Mouse (Mus musculus): ENCODE results near the gene Ifrd1. TPM values are rescaled to one million over a fixed set of nuclear protein-coding genes. Genes with fewer than 3 reads are reported as not detected.

Ifrd1 gene
- polyA plus RNA-seq (2014; fragmentation: Nextera tagmentation; extraction: Ambion mirVana) = 93.6 and 103 TPM in 2 replicates

GRCm38 (mm10) chr12:40248454-40249180, at the start of gene Ifrd1:
Gene Ifrd1 (minus strand): TSS chr12:40248504.
- Histone ChIP-seq H3K4me1 (ENCODE audit: control insufficient read depth, insufficient read depth, low read length) (peaks cover 9% of the 10 kb centered on the region; the same call in 1 of the 2 replicates), H3K9ac (ENCODE audit: low read depth, low read length) (no peak within 1 kb of the TSS), H3K36me3 (ENCODE audit: control insufficient read depth, insufficient read depth, low read length) (no peaks in the 10 kb centered on the region), H3K27ac (ENCODE audit: low read depth, low read length) (no peak within 1 kb of the TSS), H3K4me3 (ENCODE audit: low read depth, low read length) (no peak within 1 kb of the TSS), H3K27me3 (ENCODE audit: control insufficient read depth, insufficient read depth, low read length) (no peaks in the 10 kb centered on the region), H3K9me3 (replicated peaks; ENCODE audit: control insufficient read depth, low read length) (no peaks in the 10 kb centered on the region), H3K4me2 (peak within 1 kb of the TSS; percentile 3; the same call in 1 of the 2 replicates)
- ATAC-seq (replicated peaks; ENCODE audit: insufficient number of reproducible peaks, low FRiP score, low TSS enrichment) = 0 out of 2 replicates have a peak, but pooled peaks have one; percentile 12
- 64% methylated on average over 5 of the region's 5 CpGs for WGBS (ENCODE audit: insufficient replicate concordance)

DNA sequence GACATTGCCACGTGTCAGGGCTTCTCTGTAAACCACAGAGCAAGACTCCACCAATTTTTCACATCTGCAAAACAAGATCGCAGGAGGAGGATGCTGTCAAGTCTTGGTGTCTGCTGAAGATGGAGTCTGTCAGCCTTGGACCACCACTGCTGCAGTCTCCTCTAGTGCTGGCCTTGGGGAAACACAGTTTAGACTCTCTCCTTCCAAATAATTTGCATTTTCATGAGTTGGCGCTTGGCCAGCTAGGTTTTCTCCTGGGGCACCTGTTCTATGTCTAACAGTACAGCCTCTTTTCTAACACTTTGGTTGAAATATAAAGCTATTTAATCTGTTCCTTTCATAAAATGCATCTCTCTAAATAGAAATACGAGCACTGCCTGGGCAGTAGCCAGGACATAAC, 38.2 kb upstream of the Ifrd1 start:
- H3K27me3 ChIP-seq (ENCODE audit: control insufficient read depth, insufficient read depth, low read length) = no peaks in the 10 kb centered on the region
- no peak overlapping the region for H3K4me3 ChIP-seq (ENCODE audit: low read depth, low read length)
- 71% methylated on average over 4 of the region's 4 CpGs for WGBS (ENCODE audit: insufficient replicate concordance)
- H3K27ac ChIP-seq (ENCODE audit: low read depth, low read length) = no peak overlapping the region
- no peaks in the 10 kb centered on the region for H3K36me3 ChIP-seq (ENCODE audit: control insufficient read depth, insufficient read depth, low read length)
- H3K4me1 ChIP-seq (ENCODE audit: control insufficient read depth, insufficient read depth, low read length) = no peaks in the 10 kb centered on the region
- no peak overlapping the region for H3K9ac ChIP-seq (ENCODE audit: low read depth, low read length)
- H3K9me3 ChIP-seq (replicated peaks; ENCODE audit: control insufficient read depth, low read length) = no peaks in the 10 kb centered on the region; the same call in 1 of the 2 replicates
- H3K4me2 ChIP-seq = no peak overlapping the region
- no peak for ATAC-seq (replicated peaks; ENCODE audit: insufficient number of reproducible peaks, low FRiP score, low TSS enrichment)

- H3K4me3 ChIP-seq (ENCODE audit: low read depth, low read length) = no peak overlapping the region
- no peak overlapping the region for H3K27ac ChIP-seq (ENCODE audit: low read depth, low read length)
- ATAC-seq (replicated peaks; ENCODE audit: insufficient number of reproducible peaks, low FRiP score, low TSS enrichment) = no peak
- no peaks in the 10 kb centered on the region for H3K27me3 ChIP-seq (ENCODE audit: control insufficient read depth, insufficient read depth, low read length)
- H3K36me3 ChIP-seq (ENCODE audit: control insufficient read depth, insufficient read depth, low read length) = no peaks in the 10 kb centered on the region
- no peak overlapping the region for H3K4me2 ChIP-seq
- H3K9me3 ChIP-seq (replicated peaks; ENCODE audit: control insufficient read depth, low read length) = no peaks in the 10 kb centered on the region
- H3K4me1 ChIP-seq (ENCODE audit: control insufficient read depth, insufficient read depth, low read length) = no peaks in the 10 kb centered on the region
- no peak overlapping the region for H3K9ac ChIP-seq (ENCODE audit: low read depth, low read length)
- WGBS (ENCODE audit: insufficient replicate concordance) = 79% methylated on average over 4 of the region's 4 CpGs
These were observed 32.5 kb upstream of the Ifrd1 start for GRCm38 (mm10) chr12:40280596-40281325.

GRCm38 (mm10) chr12:40277581-40277980, 29.3 kb upstream of the Ifrd1 start:
- no peak for ATAC-seq (replicated peaks; ENCODE audit: insufficient number of reproducible peaks, low FRiP score, low TSS enrichment)
- Histone ChIP-seq H3K9me3 (replicated peaks; ENCODE audit: control insufficient read depth, low read length) (no peaks in the 10 kb centered on the region), H3K36me3 (ENCODE audit: control insufficient read depth, insufficient read depth, low read length) (no peaks in the 10 kb centered on the region), H3K27me3 (ENCODE audit: control insufficient read depth, insufficient read depth, low read length) (no peaks in the 10 kb centered on the region), H3K4me1 (ENCODE audit: control insufficient read depth, insufficient read depth, low read length) (no peaks in the 10 kb centered on the region), H3K4me2 (no peak overlapping the region), H3K9ac (ENCODE audit: low read depth, low read length) (no peak overlapping the region), H3K4me3 (ENCODE audit: low read depth, low read length) (no peak overlapping the region), H3K27ac (ENCODE audit: low read depth, low read length) (no peak overlapping the region)
- 80% methylated on average over 3 of the region's 3 CpGs for WGBS (ENCODE audit: insufficient replicate concordance)

- H3K27ac ChIP-seq (ENCODE audit: low read depth, low read length) = no peak overlapping the region
- H3K9ac ChIP-seq (ENCODE audit: low read depth, low read length) = no peak overlapping the region
- no peaks in the 10 kb centered on the region for H3K4me1 ChIP-seq (ENCODE audit: control insufficient read depth, insufficient read depth, low read length)
- no peaks in the 10 kb centered on the region for H3K36me3 ChIP-seq (ENCODE audit: control insufficient read depth, insufficient read depth, low read length)
- no peak overlapping the region for H3K4me3 ChIP-seq (ENCODE audit: low read depth, low read length)
- H3K9me3 ChIP-seq (replicated peaks; ENCODE audit: control insufficient read depth, low read length) = no peaks in the 10 kb centered on the region
- no peak for ATAC-seq (replicated peaks; ENCODE audit: insufficient number of reproducible peaks, low FRiP score, low TSS enrichment)
- no peaks in the 10 kb centered on the region for H3K27me3 ChIP-seq (ENCODE audit: control insufficient read depth, insufficient read depth, low read length)
- H3K4me2 ChIP-seq = no peak overlapping the region
These were observed 26.6 kb upstream of the Ifrd1 start for GRCm38 (mm10) chr12:40274931-40275330.

- no peaks in the 10 kb centered on the region for H3K4me1 ChIP-seq (ENCODE audit: control insufficient read depth, insufficient read depth, low read length)
- no peaks in the 10 kb centered on the region for H3K9me3 ChIP-seq (replicated peaks; ENCODE audit: control insufficient read depth, low read length)
- no peaks in the 10 kb centered on the region for H3K27me3 ChIP-seq (ENCODE audit: control insufficient read depth, insufficient read depth, low read length)
- no peak overlapping the region for H3K9ac ChIP-seq (ENCODE audit: low read depth, low read length)
- no peak overlapping the region for H3K4me2 ChIP-seq
- no peak for ATAC-seq (replicated peaks; ENCODE audit: insufficient number of reproducible peaks, low FRiP score, low TSS enrichment)
- WGBS (ENCODE audit: insufficient replicate concordance) = 58% methylated on average over 4 of the region's 4 CpGs
- H3K27ac ChIP-seq (ENCODE audit: low read depth, low read length) = no peak overlapping the region
- no peak overlapping the region for H3K4me3 ChIP-seq (ENCODE audit: low read depth, low read length)
- H3K36me3 ChIP-seq (ENCODE audit: control insufficient read depth, insufficient read depth, low read length) = no peaks in the 10 kb centered on the region
These were observed 25.0 kb upstream of the Ifrd1 start for GRCm38 (mm10) chr12:40273339-40273738.

- no peak overlapping the region for H3K27ac ChIP-seq (ENCODE audit: low read depth, low read length)
- no peak for ATAC-seq (replicated peaks; ENCODE audit: insufficient number of reproducible peaks, low FRiP score, low TSS enrichment)
- H3K4me3 ChIP-seq (ENCODE audit: low read depth, low read length) = no peak overlapping the region
- H3K4me1 ChIP-seq (ENCODE audit: control insufficient read depth, insufficient read depth, low read length) = no peaks in the 10 kb centered on the region
- H3K36me3 ChIP-seq (ENCODE audit: control insufficient read depth, insufficient read depth, low read length) = no peaks in the 10 kb centered on the region
- 82% methylated on average over 4 of the region's 4 CpGs for WGBS (ENCODE audit: insufficient replicate concordance)
- H3K9me3 ChIP-seq (replicated peaks; ENCODE audit: control insufficient read depth, low read length) = no peaks in the 10 kb centered on the region
- H3K27me3 ChIP-seq (ENCODE audit: control insufficient read depth, insufficient read depth, low read length) = no peaks in the 10 kb centered on the region
- H3K9ac ChIP-seq (ENCODE audit: low read depth, low read length) = no peak overlapping the region
- no peak overlapping the region for H3K4me2 ChIP-seq
These were observed 24.4 kb upstream of the Ifrd1 start for GRCm38 (mm10) chr12:40272710-40273109.

DNA sequence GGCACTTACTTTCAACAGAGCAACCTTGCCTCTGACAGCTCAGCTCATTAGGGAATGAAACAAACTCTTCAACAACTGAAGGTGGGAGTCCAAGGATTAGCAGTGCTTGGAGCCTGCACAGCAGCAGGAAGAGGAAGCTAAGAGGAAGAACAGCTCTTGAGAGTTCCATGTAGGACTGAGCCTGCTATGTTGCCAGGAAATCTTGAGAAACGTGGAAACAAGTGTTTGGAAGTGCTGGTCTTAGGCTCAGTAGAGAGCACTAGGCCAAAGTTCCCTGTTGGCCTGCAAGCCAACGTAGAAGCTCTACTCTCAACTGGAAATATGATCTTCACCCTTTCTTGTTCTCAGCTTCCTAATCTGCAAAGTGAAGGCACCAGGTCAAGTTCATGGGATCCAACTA, 20.0 kb upstream of the Ifrd1 start:
- H3K4me2 ChIP-seq = no peak overlapping the region
- H3K27ac ChIP-seq (ENCODE audit: low read depth, low read length) = no peak overlapping the region
- no peaks in the 10 kb centered on the region for H3K36me3 ChIP-seq (ENCODE audit: control insufficient read depth, insufficient read depth, low read length)
- no peaks in the 10 kb centered on the region for H3K27me3 ChIP-seq (ENCODE audit: control insufficient read depth, insufficient read depth, low read length)
- H3K4me3 ChIP-seq (ENCODE audit: low read depth, low read length) = no peak overlapping the region
- 65% methylated on average over 2 of the region's 2 CpGs for WGBS (ENCODE audit: insufficient replicate concordance)
- no peaks in the 10 kb centered on the region for H3K4me1 ChIP-seq (ENCODE audit: control insufficient read depth, insufficient read depth, low read length)
- no peak for ATAC-seq (replicated peaks; ENCODE audit: insufficient number of reproducible peaks, low FRiP score, low TSS enrichment)
- no peaks in the 10 kb centered on the region for H3K9me3 ChIP-seq (replicated peaks; ENCODE audit: control insufficient read depth, low read length)
- H3K9ac ChIP-seq (ENCODE audit: low read depth, low read length) = no peak overlapping the region
